Mouse (Mus musculus) lung, postnatal 0 days (tissue): Measurements from ENCODE around the gene Wdr83. TPM values are rescaled to one million over a fixed set of nuclear protein-coding genes. Genes with fewer than 3 reads are reported as not detected.
A peak's percentile ranks its signal among the peaks of the same experiment; 100 is the strongest.

Experiments
- ATAC-seq: fragments of 200-750 bp; cut with Nextera tagmentation; 2 replicates; pipeline ENCODE4 v1.8.0; 2017; ENCODE audit warnings: moderate library complexity
- DNase-seq: peaks from one replicate; pipeline ENCODE4 v3.0.0-alpha.2; 2016; ENCODE audit warnings: low spot score
- H3K27ac ChIP-seq: fragments of 300-500 bp; sonication (generic); 2 replicates; pipeline ENCODE4 v1.5.1; 2014; ENCODE audit warnings: antibody characterized with exemption, mild to moderate bottlenecking, low read length, mixed read lengths
- H3K27me3 ChIP-seq: fragments of 300-500 bp; sonication (generic); replicated peaks from 2 replicates; pipeline ENCODE4 v1.6.1; 2014; ENCODE audit warnings: low read length, mixed read lengths; ENCODE audit not compliant: insufficient read depth
- H3K36me3 ChIP-seq: fragments of 300-500 bp; sonication (generic); 2 replicates; pipeline ENCODE4 v1.6.1; 2014; ENCODE audit warnings: low read length, mixed read lengths; ENCODE audit not compliant: insufficient read depth
- H3K4me1 ChIP-seq: fragments of 300-500 bp; sonication (generic); 2 replicates; pipeline ENCODE4 v1.6.1; 2014; ENCODE audit warnings: antibody characterized with exemption, low read depth, low read length, mixed read lengths; ENCODE audit not compliant: insufficient read depth
- H3K4me2 ChIP-seq: fragments of 300-500 bp; sonication (generic); replicated peaks from 2 replicates; pipeline ENCODE4 v1.6.1; 2014; ENCODE audit warnings: low read depth, mild to moderate bottlenecking, low read length, moderate library complexity, mixed read lengths
- H3K4me3 ChIP-seq: fragments of 300-500 bp; sonication (generic); 2 replicates; pipeline ENCODE4 v1.5.1; 2014; ENCODE audit warnings: low read depth, low read length
- H3K9ac ChIP-seq: fragments of 300-500 bp; sonication (generic); replicated peaks from 2 replicates; pipeline ENCODE4 v1.6.1; 2014; ENCODE audit warnings: low read depth, mild to moderate bottlenecking
- H3K9me3 ChIP-seq: fragments of 300-500 bp; sonication (generic); 2 replicates; pipeline ENCODE4 v1.6.1; 2016; ENCODE audit warnings: low read length, mixed read lengths
- CTCF ChIP-seq: IDR thresholded peaks from 2 replicates; pipeline ENCODE4 v1.5.1; 2016; ENCODE audit warnings: antibody characterized with exemption, mild to moderate bottlenecking
- EP300 ChIP-seq: IDR thresholded peaks from 2 replicates; pipeline ENCODE4 v1.6.1; 2016; ENCODE audit warnings: antibody characterized with exemption, mild to moderate bottlenecking, control low read depth
- WGBS: fragments of 180-500 bp; shearing (Covaris S2); extraction: QIAGEN DNeasy Blood & Tissue Kit; methylation state at CpG from one replicate; pipeline ENCODE4 v1.1.7; 2014; 5-methylcytosine and 5-hydroxymethylcytosine counted together
- polyA plus RNA-seq: library from polyadenylated mRNA; unstranded; fragments of >200 nt; fragmentation: Nextera tagmentation; extraction: Ambion mirVana; gene quantifications from 2 replicates; pipeline ENCODE4 v1.2.1, GENCODE M21; 2015

Gene Wdr83
- polyA plus RNA-seq, 1 experiment from 2014 or later, result 26.7 TPM

- Histone ChIP-seq H3K9ac (no peak overlapping the region), H3K4me1 (no peaks in the 10 kb centered on the region; the same call in 1 of the 2 replicates), H3K4me2 (no peak overlapping the region), H3K27me3 (no peaks in the 10 kb centered on the region), H3K4me3 (no peak overlapping the region), H3K27ac (no peak overlapping the region), H3K36me3 (no peaks in the 10 kb centered on the region), H3K9me3 (no peaks in the 10 kb centered on the region)
- 90% methylated on average over 15 of the region's 15 CpGs for WGBS
- TF ChIP-seq EP300 (no peak), CTCF (no peak)
- ATAC-seq, result no peak
- DNase-seq, result no peak
These were observed 8.0 kb downstream of the Wdr83 start for GRCm38 (mm10) chr8:85073041-85073612.

- Histone ChIP-seq H3K36me3 (no peaks in the 10 kb centered on the region), H3K27me3 (no peaks in the 10 kb centered on the region), H3K4me2 (peak overlapping the region; percentile 69), H3K9ac (peak overlapping the region; percentile 85), H3K27ac (peak overlapping the region; percentile 97; the same call in 1 of the 2 replicates), H3K4me3 (peak overlapping the region; percentile 97), H3K9me3 (no peaks in the 10 kb centered on the region), H3K4me1 (no peaks in the 10 kb centered on the region; the same call in 1 of the 2 replicates)
- no peak for DNase-seq
- ATAC-seq, result no peak
- WGBS, result 29% methylated on average over 9 of the region's 9 CpGs
- TF ChIP-seq EP300 (0 out of 2 replicates have a peak, but pooled peaks have one; percentile 8), CTCF (no peak)
These were observed 8.7 kb downstream of the Wdr83 start for GRCm38 (mm10) chr8:85072364-85072929.

GRCm38 (mm10) chr8:85071514-85072281 is 9.4 kb downstream of the Wdr83 start, which contains the start of gene Dhps:
Gene Dhps (plus strand): TSS chr8:85071757.
- H3K4me1 ChIP-seq, result no peaks in the 10 kb centered on the region; the same call in 1 of the 2 replicates
- peak within 1 kb of the TSS; percentile 97 for H3K4me3 ChIP-seq
- TF ChIP-seq CTCF (no peak), EP300 (no peak)
- H3K27ac ChIP-seq, result peak within 1 kb of the TSS; percentile 97
- H3K9me3 ChIP-seq, result no peaks in the 10 kb centered on the region
- no peaks in the 10 kb centered on the region for H3K36me3 ChIP-seq
- peak within 1 kb of the TSS; percentile 85 for H3K9ac ChIP-seq
- DNase-seq (peak; percentile 95), ATAC-seq (peak; percentile 96)
- WGBS, result under 1% methylated on average over 60 of the region's 68 CpGs
- peak within 1 kb of the TSS; percentile 69 for H3K4me2 ChIP-seq
- H3K27me3 ChIP-seq, result no peaks in the 10 kb centered on the region

- no peaks in the 10 kb centered on the region for H3K36me3 ChIP-seq
- peak overlapping the region; percentile 69; the same call in 1 of the 2 replicates for H3K4me2 ChIP-seq
- no peaks in the 10 kb centered on the region for H3K9me3 ChIP-seq
- 73% methylated on average over 5 of the region's 5 CpGs for WGBS
- H3K4me3 ChIP-seq, result peak overlapping the region; percentile 97
- H3K27me3 ChIP-seq, result no peaks in the 10 kb centered on the region
- H3K9ac ChIP-seq, result no peak overlapping the region
- peak; percentile 39 for DNase-seq
- peak overlapping the region; percentile 97; the same call in 1 of the 2 replicates for H3K27ac ChIP-seq
- TF ChIP-seq EP300, result no peak
- 0 out of 2 replicates have a peak, but pooled peaks have one; percentile 14 for TF ChIP-seq CTCF
- no peaks in the 10 kb centered on the region; the same call in 1 of the 2 replicates for H3K4me1 ChIP-seq
- no peak for ATAC-seq
These were observed 10.1 kb downstream of the Wdr83 start for GRCm38 (mm10) chr8:85071041-85071440.

- no peak within 1 kb of the TSS for H3K27ac ChIP-seq
- H3K9ac ChIP-seq, result no peak within 1 kb of the TSS
- no peaks in the 10 kb centered on the region for H3K27me3 ChIP-seq
- TF ChIP-seq CTCF (no peak), EP300 (no peak)
- no peak for DNase-seq
- no peak within 1 kb of the TSS for H3K4me3 ChIP-seq
- no peaks in the 10 kb centered on the region for H3K9me3 ChIP-seq
- H3K36me3 ChIP-seq, result no peaks in the 10 kb centered on the region
- no peak within 1 kb of the TSS for H3K4me2 ChIP-seq
- no peaks in the 10 kb centered on the region; the same call in 1 of the 2 replicates for H3K4me1 ChIP-seq
- no peak for ATAC-seq
These were observed 13.1 kb downstream of the Wdr83 start, which contains the start of gene Gm5741 for GRCm38 (mm10) chr8:85067982-85068381. Gene Gm5741 (minus strand): TSS chr8:85067982.

- Histone ChIP-seq H3K27ac (no peak overlapping the region), H3K9ac (no peak overlapping the region), H3K27me3 (no peaks in the 10 kb centered on the region), H3K4me3 (no peak overlapping the region), H3K9me3 (no peaks in the 10 kb centered on the region), H3K36me3 (no peaks in the 10 kb centered on the region), H3K4me2 (no peak overlapping the region), H3K4me1 (no peaks in the 10 kb centered on the region; the same call in 1 of the 2 replicates)
- no peak for ATAC-seq
- DNase-seq, result no peak
- WGBS, result 89% methylated on average over 2 of the region's 2 CpGs
- TF ChIP-seq EP300 (no peak), CTCF (no peak)
These were observed 14.0 kb downstream of the Wdr83 start for GRCm38 (mm10) chr8:85067155-85067554.
